Mouse (Mus musculus) heart, postnatal 14 days (tissue): ENCODE data around the gene Sgsm1. TPM values are rescaled to one million over a fixed set of nuclear protein-coding genes. Genes with fewer than 3 reads are reported as not detected.

ENCODE experiments used
- DNase-seq, 2 experiments: peaks; one replicate each; pipeline ENCODE4 v3.0.0; 2021 to 2022
- intact Hi-C: fragments of 180-260 bp; cut with DNase I; formaldehyde crosslinking; loops from one replicate; pipeline ENCODE4 v1.15.1; 2025
- microRNA-seq, 2 experiments: library from miRNA; unstranded; fragments of <30 nt; microRNA quantifications; one replicate each; pipeline ENCODE4 v1.2.0; 2021 to 2022
- total RNA-seq, 2 experiments: library from RNA; stranded (reverse); gene quantifications; 2 replicates each; pipeline ENCODE4 v1.2.3; 2021

Gene Sgsm1
- total RNA-seq, 2 experiments from 2014 or later, result 0.60 to 0.63 TPM

DNA sequence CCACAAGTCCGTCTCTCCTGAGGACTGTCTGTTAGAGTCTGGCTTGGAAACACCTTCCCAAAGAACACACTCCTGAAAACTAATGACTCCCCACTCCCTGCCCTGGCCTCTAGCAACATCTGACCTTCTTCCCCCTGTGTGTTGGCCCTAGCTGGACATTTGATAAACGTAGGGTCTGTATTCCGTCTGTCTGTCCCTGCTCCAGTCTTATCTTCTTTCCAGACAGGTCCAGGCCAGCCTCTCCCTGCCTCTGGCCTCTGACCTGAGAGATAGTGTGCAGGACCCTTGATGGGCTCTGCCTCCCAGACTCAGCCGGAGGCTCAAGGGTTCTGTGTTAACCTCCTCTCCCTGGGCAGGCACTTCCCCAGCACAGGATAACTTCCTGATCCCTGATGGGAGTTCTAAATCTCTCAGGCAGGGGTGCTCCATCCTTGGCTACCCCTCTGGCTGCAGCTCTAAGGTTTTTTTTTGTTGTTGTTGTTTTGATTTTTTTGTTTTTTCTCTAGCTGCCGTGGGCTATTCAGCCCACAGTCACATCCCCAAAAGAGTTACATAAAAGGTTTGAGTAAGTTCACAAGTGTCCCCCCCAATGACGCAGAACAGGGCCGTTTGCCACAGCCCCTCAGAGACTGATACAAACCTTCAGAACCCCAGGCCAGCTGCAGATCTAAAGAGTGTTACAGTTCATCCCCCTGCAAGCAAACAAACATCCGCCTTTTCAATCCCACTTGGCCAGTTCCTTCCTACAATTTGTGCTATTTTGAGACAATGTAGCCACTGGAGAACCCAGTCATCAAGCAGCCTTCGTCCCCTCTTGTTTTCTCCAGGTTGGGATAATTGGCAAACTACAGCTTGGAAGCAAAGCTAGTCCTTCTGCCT, 113.4 kb downstream of the Sgsm1 start:
- peak in 1 of 2 experiments; percentile 56 for DNase-seq

DNA sequence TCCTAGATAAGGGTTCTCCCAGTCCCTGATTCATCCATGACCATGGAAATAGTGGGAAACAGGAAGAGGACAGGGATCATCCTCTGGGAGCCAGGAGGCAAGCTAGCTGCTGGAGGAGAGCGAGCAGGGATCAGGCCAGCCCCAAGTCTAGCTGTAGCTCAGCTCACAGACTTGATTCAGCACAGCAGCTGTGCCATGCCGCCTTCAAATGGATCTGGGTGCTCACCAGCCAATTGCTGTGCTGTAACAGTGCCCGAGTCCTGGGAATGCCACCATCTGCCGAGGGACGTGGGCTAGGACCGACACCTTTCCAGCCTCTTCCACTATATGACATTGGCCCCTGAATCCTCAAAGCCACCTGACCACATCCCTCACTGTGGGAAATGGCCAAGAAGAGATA, 114.7 kb downstream of the Sgsm1 start:
- intact Hi-C loops, result loop anchor here (2.0 kb wide), 1 partner anchor 15 kb away; no protein-coding TSS in a partner anchor
- no peak for DNase-seq

More for the DNA sequence above, 113.4 kb downstream of the Sgsm1 start:
- intact Hi-C loops, result loop anchor here (2.0 kb wide), 1 partner anchor 16 kb away; no protein-coding TSS in a partner anchor

DNA sequence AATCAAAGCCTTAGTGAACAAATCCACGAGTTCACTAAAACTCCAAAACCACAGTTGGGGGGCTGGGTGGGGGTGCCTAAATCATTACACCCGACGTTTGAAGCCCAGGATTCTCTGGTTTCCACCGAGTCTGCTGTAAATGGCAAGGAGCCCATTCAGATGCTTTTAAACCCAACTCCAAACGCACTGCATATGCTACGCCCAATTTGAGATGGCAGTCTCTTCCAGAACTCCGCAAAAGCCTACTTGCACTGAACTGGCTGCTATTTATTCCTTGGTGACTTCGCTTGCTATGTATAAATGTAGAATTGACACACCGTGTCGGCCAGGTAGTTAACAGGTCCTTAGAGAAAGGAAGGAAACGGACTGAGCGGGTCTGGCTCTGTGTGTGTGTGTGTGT, 115.1 kb downstream of the Sgsm1 start:
- DNase-seq, result no peak
- intact Hi-C loops, result no loop called here

DNA sequence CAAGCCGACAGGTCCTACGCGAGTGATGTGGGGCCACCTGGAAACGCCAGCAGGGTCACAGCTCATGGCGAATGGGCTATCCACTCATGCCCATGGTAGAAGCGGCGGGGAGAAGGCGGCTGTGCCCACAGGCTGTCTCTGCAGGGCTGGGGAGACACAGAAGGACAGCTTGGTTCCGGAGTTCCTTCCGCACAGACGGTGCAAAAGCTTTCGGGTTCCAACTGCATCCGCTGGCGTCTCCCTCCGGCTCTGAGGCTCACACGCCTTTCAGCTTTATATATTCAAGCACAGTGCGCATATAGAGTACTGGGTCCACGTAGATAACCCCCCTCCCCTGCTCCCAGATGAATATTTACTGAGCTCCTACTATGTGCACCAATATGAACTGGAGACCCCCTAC, 116.8 kb downstream of the Sgsm1 start:
- intact Hi-C loops, result no loop called here
- no peak for DNase-seq

Small RNA genes within 50 kb of the gene (microRNA-seq; reads per million reads assigned to microRNA genes)
- 0 reads per million in 2 experiments for gene Mir7229
- gene Mir7230, result 0 reads per million in 2 experiments

Other genes starting within 250 kb of the Sgsm1 start
- gene Crybb2, start 240.7 kb downstream of the Sgsm1 start, total RNA-seq, result not detected
- gene Crybb3, start 229.2 kb downstream of the Sgsm1 start, total RNA-seq, result 1 to 10 TPM; 2.8 to 2.9 TPM
- gene 2900026A02Rik, start 89.5 kb downstream of the Sgsm1 start, total RNA-seq, result 10 to 100 TPM; 33.9 to 35.3 TPM
- gene Tmem211, start 83.9 kb downstream of the Sgsm1 start, total RNA-seq, result not detected
- gene Aym1, start 46.5 kb upstream of the Sgsm1 start, total RNA-seq, result not detected
- gene Wscd2, start 179.5 kb upstream of the Sgsm1 start, total RNA-seq, result under 1 TPM; 0.36 to 0.49 TPM